Mouse (Mus musculus) kidney, adult 2 months (tissue): ENCODE measurements around the gene Sema3b.

Experiments
- CTCF ChIP-seq: fragments of 200-500 bp; conservative IDR thresholded peaks from 2 replicates; pipeline ENCODE4 v1.5.1; 2011; ENCODE audit warnings: low read depth, mild to moderate bottlenecking, control low read depth, low read length, moderate library complexity, mixed read lengths; ENCODE audit not compliant: insufficient read depth, insufficient read length
- POLR2A ChIP-seq: fragments of 200-500 bp; IDR thresholded peaks from one replicate; pipeline ENCODE4 v1.6.1; 2011; ENCODE audit warnings: low read depth, low read length, control low read depth

DNA sequence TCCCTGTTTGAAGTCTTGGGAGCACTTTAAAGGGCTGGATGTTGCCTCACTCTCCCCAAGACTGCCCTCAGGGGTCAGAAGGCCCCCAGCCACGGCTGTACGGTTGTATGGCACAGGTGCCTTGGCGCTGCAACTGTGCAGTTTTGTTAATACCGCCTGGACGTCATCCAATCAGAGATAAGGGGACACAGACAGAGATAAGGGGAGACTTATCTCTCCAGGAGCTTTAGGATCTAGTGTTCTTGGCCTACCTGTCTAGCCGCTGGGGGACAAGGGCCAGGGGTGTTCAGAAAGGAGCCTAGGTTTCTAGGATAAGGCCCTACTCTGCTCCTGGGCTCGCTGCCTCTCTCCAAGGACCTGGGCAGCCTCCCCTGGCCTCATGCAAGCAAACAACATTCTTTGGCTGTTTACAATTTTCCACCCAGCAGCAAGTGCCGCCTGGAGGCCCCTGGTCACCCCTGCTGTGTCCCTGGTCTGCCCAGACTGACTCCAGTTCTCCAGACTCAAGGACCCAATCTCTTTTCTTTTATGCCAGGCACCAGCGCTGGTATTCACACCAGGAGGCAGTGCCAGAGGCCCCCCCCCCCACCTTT lies 1.3 kb downstream of the Sema3b start:
- TF ChIP-seq CTCF (no peak), POLR2A (no peak)
